Mouse (Mus musculus): ENCODE data around the gene Sytl3. TPM values are rescaled to one million over a fixed set of nuclear protein-coding genes. Genes with fewer than 3 reads are reported as not detected.

Gene Sytl3
- total RNA-seq, 2 experiments from 2014 or later = 0.11 to 0.17 TPM

GRCm38 (mm10) chr17:6738836-6739235, 79.9 kb downstream of the Sytl3 start:
- no peak for DNase-seq

DNA sequence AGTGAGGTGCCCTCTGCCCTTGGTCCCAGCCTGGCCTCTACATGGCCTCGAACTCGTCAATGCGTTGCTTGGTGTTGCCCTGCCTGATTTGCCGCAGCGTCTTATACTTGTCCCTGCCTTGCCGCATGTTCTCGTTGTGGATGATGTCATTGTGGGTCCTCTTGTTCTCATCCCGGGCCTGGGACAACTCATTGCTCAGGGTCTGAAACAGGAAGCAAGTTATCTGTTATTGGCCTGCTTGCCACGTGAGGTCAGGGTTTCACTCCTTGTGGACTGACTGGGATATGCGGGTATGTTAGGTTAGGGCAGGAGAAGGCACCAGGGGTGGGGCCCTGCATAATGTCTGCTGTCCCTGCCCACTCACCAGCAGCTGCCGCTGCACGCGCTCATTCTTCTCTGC, 80.4 kb downstream of the Sytl3 start:
- DNase-seq = no peak

DNA sequence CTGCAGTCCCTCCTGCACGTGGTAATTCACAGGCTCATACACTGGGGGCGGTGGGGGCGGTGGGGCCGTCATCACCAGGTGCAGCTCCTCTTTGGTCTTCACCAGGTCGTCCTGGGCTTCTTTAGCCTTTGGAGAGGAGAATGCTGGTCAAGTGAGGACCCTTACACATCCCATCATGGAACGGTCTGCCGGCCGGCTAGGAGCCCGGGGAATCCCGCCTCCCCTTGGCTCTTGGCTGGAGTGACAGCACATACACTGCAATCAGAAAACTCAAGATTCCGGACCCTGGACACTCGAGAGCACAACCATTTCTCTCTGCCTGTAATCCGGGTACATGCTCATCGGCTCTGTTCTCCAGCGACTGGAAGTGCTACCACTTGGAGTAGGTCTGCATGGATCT, 80.9 kb downstream of the Sytl3 start:
- no peak for DNase-seq

- DNase-seq = no peak
These were observed 81.7 kb downstream of the Sytl3 start for GRCm38 (mm10) chr17:6740331-6741170.

GRCm38 (mm10) chr17:6741271-6741670, 82.4 kb downstream of the Sytl3 start:
- DNase-seq = peak; percentile 11

DNA sequence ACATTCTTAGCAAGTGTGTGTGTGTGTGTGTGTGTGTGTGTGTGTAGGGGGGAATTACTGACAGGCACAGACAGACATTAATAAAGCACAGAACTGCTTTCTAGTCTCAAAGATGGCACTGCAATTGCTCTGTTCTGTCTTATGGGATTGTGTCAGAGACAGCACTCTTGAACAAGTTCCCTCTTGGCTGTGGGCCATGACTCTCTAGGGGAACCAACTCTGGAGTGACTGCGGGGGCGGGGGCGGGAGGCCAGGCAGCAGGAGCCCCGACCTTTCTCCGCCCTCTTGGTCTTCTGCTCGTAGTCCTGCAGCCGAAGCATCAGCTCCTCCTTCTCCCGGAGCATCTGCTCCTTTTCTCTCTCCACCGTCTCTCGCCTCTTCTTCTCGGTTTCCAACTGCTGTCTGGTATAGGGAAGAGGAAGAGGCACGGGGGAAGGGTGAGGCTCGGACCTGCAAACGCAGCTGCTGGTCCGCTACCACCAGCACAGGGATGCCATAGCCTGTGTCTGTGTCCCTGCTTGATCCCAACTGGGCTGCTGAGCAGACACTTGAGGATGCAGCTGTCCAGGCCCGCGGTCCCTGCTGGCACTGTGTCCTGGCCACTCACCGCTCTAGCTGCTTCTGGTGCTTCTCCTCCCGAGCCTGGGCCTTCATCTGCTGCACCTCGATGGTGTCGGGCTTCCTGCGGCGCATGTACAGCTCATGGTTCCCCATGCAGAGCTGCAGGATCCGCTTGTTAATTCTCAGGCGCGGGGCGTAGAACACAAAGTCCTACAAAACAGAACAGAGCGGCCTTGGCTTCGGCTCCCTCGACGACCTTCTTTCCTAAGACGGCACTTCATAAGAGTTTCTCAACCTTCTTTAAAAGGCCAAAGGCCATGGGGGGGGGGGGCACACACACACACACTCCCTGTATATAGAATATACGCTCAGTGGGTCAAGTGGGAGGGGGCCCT, 83.5 kb downstream of the Sytl3 start:
- DNase-seq = peak; percentile 77

- no peak for DNase-seq
These were observed 84.2 kb downstream of the Sytl3 start for GRCm38 (mm10) chr17:6743039-6743575.

DNA sequence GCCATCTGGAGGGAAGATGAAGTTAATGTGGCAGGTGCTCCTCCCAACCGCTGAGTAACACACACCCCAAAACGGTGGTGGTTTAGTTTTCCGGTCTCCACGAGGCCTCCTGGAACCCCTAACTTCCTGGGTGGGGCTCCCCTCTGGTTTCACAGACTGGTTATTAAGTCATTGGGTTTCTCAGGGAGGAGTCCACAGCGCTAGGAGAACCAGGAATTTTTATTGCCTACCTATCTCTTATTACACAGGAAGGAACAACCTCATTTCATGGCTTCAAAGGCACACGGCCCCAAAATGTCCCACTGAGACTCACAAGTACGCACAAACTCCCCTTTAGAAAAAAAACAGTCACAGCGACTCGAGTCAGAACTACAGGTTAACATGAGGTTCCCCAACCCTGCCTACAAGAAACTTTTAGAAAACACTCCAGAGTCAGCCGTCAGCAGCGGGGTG, 84.9 kb downstream of the Sytl3 start:
- DNase-seq = no peak

DNA sequence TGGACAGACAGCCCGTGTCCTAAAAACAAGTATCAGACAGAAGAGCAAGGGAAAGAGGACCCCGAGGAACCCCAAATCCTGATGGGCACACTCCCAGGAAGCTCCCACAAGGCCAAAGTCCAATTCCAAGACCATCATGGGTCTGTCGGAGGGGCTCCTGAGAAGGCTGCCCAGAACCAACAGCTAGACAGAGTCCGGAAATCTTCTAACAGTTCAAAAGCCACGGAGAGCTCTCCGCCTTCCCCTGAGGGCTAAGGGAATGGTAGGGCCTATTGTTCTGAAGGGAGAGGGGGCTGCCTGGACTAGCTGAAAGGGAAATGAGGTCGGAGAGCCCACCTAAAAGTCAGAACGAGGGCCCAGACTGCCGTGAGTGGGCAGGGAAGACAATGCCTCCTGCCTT, 85.5 kb downstream of the Sytl3 start:
- no peak for DNase-seq

DNA sequence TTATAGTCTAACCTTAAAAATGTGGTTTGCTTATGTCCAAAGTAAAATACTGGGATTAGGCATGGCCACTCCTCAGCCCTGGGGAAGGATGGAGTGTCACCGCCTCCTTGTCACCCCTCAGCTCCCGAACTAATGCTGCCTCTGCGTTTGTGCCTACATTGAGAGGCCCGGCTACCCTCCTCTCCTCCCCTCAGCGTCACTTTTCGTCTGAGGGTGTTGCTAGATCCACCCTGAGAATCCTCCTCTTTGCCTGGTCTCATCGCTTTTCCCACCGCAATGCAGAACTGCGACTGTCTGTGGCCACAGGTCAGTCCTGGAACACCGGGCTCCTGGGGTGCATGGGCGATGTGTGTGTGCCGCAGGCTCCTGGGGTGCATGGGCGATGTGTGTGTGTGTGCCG, 86.0 kb downstream of the Sytl3 start:
- DNase-seq = no peak

DNA sequence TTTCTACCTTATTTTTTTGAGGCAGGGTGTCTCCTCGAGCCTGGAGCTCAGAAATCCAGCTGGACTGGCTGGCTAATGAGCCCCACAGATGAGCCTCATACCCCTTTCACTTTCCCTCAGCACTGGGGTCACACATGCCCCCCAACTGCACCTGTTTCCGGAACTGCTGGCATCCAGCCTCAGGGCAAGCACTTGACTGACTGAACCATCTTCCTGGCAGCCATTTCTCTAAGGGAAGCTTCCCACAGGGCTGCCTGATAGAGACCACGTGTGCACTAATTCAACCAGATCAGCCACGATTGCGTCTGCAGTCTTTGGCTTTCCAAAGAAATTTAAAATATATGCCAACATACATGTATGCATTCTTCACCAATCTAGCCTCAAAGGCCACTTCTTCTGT, 86.6 kb downstream of the Sytl3 start:
- no peak for DNase-seq

GRCm38 (mm10) chr17:6745975-6746374, 87.1 kb downstream of the Sytl3 start:
- no peak for DNase-seq

- DNase-seq = no peak
These were observed 87.7 kb downstream of the Sytl3 start for GRCm38 (mm10) chr17:6746452-6747231.

DNA sequence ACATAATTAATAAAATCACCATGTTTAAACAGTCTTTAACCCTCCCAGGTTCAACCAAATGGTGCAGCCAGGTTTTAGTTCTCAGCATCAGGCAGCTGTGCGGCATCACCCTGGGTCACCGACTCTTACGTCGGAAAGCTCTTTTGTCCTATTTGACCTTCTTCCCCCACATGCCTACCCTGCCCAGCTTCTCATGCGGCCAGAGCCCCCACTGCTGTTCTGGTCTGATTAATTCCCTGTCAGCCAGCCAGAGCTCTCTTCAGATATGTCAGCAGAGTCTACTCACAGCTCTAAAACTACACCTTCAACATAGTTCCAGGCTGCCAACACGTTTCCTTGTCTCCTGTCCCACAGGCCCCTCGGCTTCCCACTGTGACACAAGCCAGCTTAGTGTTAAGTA, 88.6 kb downstream of the Sytl3 start:
- DNase-seq = peak; percentile 74

GRCm38 (mm10) chr17:6748779-6749464, 90.0 kb downstream of the Sytl3 start:
- peak; percentile 59 for DNase-seq

GRCm38 (mm10) chr17:6751221-6751859, 92.4 kb downstream of the Sytl3 start:
- DNase-seq = no peak

DNA sequence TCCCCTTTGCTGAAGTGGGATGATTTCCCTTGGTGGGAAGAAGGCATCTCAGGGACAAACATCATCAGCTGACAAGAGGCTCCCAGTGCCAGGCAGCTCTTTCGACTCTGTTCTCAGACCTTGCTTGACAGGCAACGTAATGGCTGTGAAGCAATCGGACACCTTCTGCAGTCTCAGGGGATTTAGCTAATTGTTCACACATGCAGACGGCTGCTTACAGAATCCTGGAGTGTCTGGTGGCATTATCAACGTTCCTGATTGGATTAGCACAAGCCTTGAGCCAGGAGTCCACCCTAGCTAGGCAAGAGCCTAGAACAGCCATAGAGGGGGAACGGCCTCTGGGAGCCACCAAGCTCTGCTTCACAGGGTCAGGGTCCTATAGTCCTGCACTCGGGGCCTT, 93.5 kb downstream of the Sytl3 start:
- DNase-seq = no peak

DNA sequence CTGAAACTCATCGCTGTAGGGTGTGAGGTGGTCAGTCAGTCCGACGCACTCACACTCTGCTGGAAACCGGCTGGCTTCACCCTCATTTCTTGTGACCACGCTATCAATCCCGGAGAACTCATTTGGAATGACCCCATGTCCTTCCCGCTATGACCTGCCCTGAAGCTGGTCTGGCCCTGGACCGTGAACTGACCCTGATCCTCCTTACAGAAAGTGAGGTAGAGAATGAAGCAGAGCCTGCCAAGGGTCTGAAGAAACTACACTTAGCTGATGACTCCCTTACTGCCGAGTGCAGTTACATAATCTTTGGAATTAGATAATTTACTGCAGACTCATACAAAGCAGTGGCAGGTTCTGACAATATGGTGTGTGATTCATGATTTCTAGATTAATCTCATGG, 96.3 kb downstream of the Sytl3 start:
- no peak for DNase-seq

- DNase-seq = no peak
These were observed 97.0 kb downstream of the Sytl3 start for GRCm38 (mm10) chr17:6755873-6756272.

DNA sequence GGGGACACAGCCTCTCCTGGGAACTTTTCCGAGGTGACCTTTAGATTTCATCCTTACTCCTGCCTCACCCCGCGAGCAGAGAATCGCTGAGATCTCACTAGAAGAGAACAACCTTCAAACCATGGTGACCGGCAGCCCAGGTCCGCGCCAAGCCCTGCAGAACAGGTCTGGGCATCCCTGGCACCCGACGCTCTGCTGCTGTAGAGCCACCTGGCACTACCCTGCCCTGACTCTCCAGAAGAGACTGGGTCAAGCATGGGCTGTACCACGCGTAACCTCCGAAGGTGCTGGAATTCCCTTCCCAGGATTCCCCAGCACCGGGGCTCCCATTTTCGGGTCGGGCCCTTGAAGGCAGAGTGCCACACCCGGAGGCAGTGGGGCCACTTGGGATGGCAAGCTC, 99.0 kb downstream of the Sytl3 start:
- no peak for DNase-seq

DNA sequence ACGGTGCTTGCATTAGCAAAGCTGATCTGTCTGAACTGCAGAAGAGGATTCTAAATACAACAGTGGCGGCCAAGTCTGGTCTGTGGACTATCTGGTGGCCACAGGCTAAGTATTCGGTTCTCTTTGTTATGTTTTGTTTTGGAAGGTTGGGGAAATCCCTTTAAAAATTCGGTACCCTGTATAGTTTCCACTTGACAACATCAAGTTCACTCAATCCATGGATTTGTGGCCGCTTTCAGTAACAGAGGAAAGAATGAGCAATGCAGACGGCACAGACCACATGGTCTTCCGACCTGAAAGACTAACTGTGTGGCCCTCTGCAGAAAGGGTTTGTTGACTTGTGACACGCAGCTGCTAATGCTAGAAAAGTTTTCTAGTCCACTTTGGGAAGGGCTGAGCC, 100.0 kb downstream of the Sytl3 start:
- DNase-seq = no peak
